Mouse (Mus musculus): Measurements from ENCODE around the gene Cd53.

Cd53 gene

GRCm38 (mm10) chr3:106789930-106790329, at the start of gene Cd53:
TSS of gene Cd53 (minus strand) at chr3:106790149.
- DNase-seq (ENCODE audit: low spot score), result no peak

GRCm38 (mm10) chr3:106832107-106832506, 42.2 kb upstream of the Cd53 start:
- DNase-seq (ENCODE audit: low spot score), result no peak

GRCm38 (mm10) chr3:106826187-106826586, 36.2 kb upstream of the Cd53 start, which contains the start of gene Olfr266:
TSS of gene Olfr266 (minus strand) at chr3:106826287.
- no peak for DNase-seq (ENCODE audit: low spot score)

- no peak for DNase-seq (ENCODE audit: low spot score)
Measured at GRCm38 (mm10) chr3:106817676-106818075, 27.7 kb upstream of the Cd53 start.

- no peak for DNase-seq (ENCODE audit: low spot score)
Measured at GRCm38 (mm10) chr3:106808972-106809695, 19.2 kb upstream of the Cd53 start.

- no peak for DNase-seq (ENCODE audit: low spot score)
Measured at GRCm38 (mm10) chr3:106798079-106798478, 8.1 kb upstream of the Cd53 start.

- DNase-seq (ENCODE audit: low spot score), result no peak
Measured at GRCm38 (mm10) chr3:106788440-106788887, 1.5 kb downstream of the Cd53 start.

- no peak for DNase-seq (ENCODE audit: low spot score)
Measured at GRCm38 (mm10) chr3:106787972-106788371, 2.0 kb downstream of the Cd53 start.

GRCm38 (mm10) chr3:106785130-106785529, 4.8 kb downstream of the Cd53 start:
- no peak for DNase-seq (ENCODE audit: low spot score)

- DNase-seq (ENCODE audit: low spot score), result no peak
Measured at GRCm38 (mm10) chr3:106771834-106772233, 18.1 kb downstream of the Cd53 start.

- DNase-seq (ENCODE audit: low spot score), result no peak
Measured at GRCm38 (mm10) chr3:106755898-106756297, 34.1 kb downstream of the Cd53 start.

- DNase-seq (ENCODE audit: low spot score), result peak; percentile 33
Measured at GRCm38 (mm10) chr3:106722028-106722945, 67.7 kb downstream of the Cd53 start.

GRCm38 (mm10) chr3:106721397-106722027, 68.4 kb downstream of the Cd53 start:
- DNase-seq (ENCODE audit: low spot score), result peak; percentile 79
